Mouse (Mus musculus): Measurements from ENCODE around the gene Mgarp. TPM values are rescaled to one million over a fixed set of nuclear protein-coding genes. Genes with fewer than 3 reads are reported as not detected.
"Not testable (repeated sequence)": the region's sequence is repeated elsewhere in the genome, so short reads cannot be mapped to it uniquely, and the experiment has no call there.

Mgarp gene
- polyA plus RNA-seq, 1 experiment: 0.08 TPM

- Histone ChIP-seq H3K4me3 (ENCODE audit: insufficient read depth, low read length) (no peak overlapping the region), H3K4me1 (ENCODE audit: control insufficient read depth, insufficient read depth, low read length) (0 out of 2 replicates have a peak, but pooled peaks cover 2% of the 10 kb centered on the region), H3K27ac (ENCODE audit: insufficient read depth, low read length) (no peak overlapping the region)
- TF ChIP-seq CTCF (IDR thresholded peaks at IDR 0.05; ENCODE audit: extremely low read depth, insufficient read depth, low read length) (no peak), POLR2A (IDR thresholded peaks at IDR 0.05; ENCODE audit: extremely low read depth, insufficient read depth, low read length) (no peak)
Observed at GRCm38 (mm10) chr3:51359558-51360307, 36.8 kb downstream of the Mgarp start.

DNA sequence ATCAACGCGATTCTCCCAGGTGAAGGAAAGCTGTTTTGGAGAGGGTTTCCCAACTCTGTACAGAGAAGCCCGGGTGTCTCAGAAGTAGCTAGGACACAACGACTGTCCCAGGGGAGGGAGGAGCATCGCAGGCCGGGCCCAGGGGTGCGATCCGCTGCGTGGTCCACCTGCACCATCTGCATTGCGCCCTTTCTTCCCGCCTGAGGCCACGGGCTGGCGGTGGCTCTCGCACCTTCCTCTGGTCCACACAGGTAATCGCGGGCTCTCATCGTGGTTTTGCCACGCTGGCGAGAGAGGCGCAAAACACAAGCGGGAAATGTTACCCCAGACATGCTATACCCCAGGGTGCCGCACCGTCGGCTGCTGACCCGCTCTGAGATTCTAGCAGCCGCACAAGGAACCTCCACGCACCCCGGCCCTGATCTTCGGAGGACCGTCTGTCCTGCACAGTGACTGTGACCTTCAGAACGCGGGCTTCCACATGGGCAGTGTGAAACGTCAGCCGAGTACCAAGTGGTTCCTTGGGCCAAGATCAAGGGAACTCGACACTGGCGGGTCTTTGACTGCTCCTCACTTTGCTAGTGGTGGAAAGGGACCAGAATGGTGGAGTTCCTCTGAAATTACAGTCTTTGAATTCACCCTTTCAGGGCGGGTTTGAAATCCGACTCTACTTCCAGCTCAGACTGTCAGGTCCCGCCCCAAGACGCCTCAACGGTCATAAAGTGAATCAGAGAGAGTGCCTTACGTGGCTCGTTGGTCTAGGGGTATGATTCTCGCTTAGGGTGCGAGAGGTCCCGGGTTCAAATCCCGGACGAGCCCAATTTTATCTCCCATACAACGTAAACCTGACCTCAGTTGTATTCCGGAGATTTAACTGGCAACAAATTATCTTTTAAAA lies 37.6 kb downstream of the Mgarp start:
- TF ChIP-seq POLR2A (IDR thresholded peaks at IDR 0.05; ENCODE audit: extremely low read depth, insufficient read depth, low read length) (no peak), CTCF (IDR thresholded peaks at IDR 0.05; ENCODE audit: extremely low read depth, insufficient read depth, low read length) (no peak)
- Histone ChIP-seq H3K4me1 (ENCODE audit: control insufficient read depth, insufficient read depth, low read length) (no peaks in the 10 kb centered on the region), H3K4me3 (ENCODE audit: insufficient read depth, low read length) (peak overlapping the region; percentile 46), H3K27ac (ENCODE audit: insufficient read depth, low read length) (no peak overlapping the region)

- no peaks in the 10 kb centered on the region for H3K4me1 ChIP-seq (ENCODE audit: control insufficient read depth, insufficient read depth, low read length)
- no peak overlapping the region for H3K27ac ChIP-seq (ENCODE audit: insufficient read depth, low read length)
- TF ChIP-seq POLR2A (IDR thresholded peaks at IDR 0.05; ENCODE audit: extremely low read depth, insufficient read depth, low read length): no peak
- peak overlapping the region; percentile 46 for H3K4me3 ChIP-seq (ENCODE audit: insufficient read depth, low read length)
Observed at GRCm38 (mm10) chr3:51358181-51358580, 38.4 kb downstream of the Mgarp start.

DNA sequence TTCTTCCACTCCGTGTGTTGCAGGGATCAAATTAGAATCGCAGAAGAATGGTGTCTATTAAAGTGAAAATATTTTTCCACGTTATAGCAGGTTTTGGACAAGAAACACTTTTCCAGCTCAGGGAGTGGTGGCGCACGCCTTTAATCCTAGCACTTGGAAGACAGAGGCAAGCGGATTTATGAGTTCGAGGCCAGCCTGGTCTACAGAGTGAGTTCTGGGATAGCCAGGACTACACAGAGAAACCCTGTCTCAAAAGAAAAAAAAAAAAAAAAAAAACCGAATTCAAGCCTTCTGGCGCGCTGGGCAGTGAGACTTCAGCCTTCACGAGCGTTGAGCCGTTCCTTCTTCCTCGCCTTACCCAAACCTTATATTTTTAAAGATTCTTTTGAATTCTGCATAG lies 38.9 kb downstream of the Mgarp start:
- Histone ChIP-seq H3K27ac (ENCODE audit: insufficient read depth, low read length) (no peak overlapping the region), H3K4me3 (ENCODE audit: insufficient read depth, low read length) (peak overlapping the region; percentile 46; the same call in 1 of the 2 replicates), H3K4me1 (ENCODE audit: control insufficient read depth, insufficient read depth, low read length) (no peaks in the 10 kb centered on the region)
- no peak for TF ChIP-seq POLR2A (IDR thresholded peaks at IDR 0.05; ENCODE audit: extremely low read depth, insufficient read depth, low read length)
- TF ChIP-seq CTCF (IDR thresholded peaks at IDR 0.05; ENCODE audit: extremely low read depth, insufficient read depth, low read length): no peak

DNA sequence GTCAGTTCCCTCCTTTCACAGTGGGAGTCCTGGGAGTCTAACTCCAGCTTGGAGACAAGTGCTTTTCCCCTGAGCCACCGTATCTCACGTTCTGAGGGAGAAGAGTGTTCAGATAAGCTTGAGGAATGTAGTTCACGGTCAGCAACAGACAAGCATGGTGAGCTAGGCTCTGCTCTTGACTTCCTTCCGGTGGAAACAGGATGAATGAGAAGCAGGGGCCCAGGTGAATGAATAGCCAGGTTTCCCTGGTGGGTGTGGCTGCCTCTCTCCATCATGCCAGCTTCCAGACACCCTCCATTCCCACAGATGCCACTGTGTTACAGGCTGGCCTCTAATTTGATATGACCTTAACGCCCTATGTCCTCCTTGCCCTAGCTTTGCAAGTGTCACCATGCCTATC lies 39.5 kb downstream of the Mgarp start:
- no peaks in the 10 kb centered on the region for H3K4me1 ChIP-seq (ENCODE audit: control insufficient read depth, insufficient read depth, low read length)

DNA sequence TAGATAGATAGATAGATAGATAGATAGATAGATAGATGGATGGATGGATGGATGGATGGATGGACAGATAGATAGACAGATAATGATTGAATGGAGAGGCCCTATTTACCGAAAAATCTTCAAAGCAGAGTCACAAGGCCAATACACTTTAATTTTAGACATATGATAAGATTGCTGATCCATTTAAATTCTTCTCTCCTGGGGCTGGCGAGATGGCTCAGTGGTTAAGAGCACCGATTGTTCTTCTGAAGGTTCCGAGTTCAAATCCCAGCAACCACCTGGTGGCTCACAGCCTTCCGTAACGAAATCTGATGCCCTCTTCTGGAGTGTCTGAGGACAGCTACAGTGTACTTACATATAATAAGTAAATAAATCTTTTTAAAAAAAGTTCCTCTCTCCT lies 41.6 kb downstream of the Mgarp start:
- not testable (repeated sequence) for H3K27ac ChIP-seq (ENCODE audit: insufficient read depth, low read length); H3K4me1 ChIP-seq (ENCODE audit: control insufficient read depth, insufficient read depth, low read length); H3K4me3 ChIP-seq (ENCODE audit: insufficient read depth, low read length)

More for the DNA sequence above, 39.5 kb downstream of the Mgarp start:
- Histone ChIP-seq H3K27ac (ENCODE audit: insufficient read depth, low read length) (no peak overlapping the region), H3K4me3 (ENCODE audit: insufficient read depth, low read length) (no peak overlapping the region)
- TF ChIP-seq CTCF (IDR thresholded peaks at IDR 0.05; ENCODE audit: extremely low read depth, insufficient read depth, low read length) (no peak), POLR2A (IDR thresholded peaks at IDR 0.05; ENCODE audit: extremely low read depth, insufficient read depth, low read length) (no peak)

GRCm38 (mm10) chr3:51354034-51354427 lies 42.5 kb downstream of the Mgarp start:
- TF ChIP-seq CTCF (IDR thresholded peaks at IDR 0.05; ENCODE audit: extremely low read depth, insufficient read depth, low read length) (no peak), POLR2A (IDR thresholded peaks at IDR 0.05; ENCODE audit: extremely low read depth, insufficient read depth, low read length) (no peak)
- Histone ChIP-seq H3K4me1 (ENCODE audit: control insufficient read depth, insufficient read depth, low read length) (no peaks in the 10 kb centered on the region), H3K4me3 (ENCODE audit: insufficient read depth, low read length) (no peak overlapping the region), H3K27ac (ENCODE audit: insufficient read depth, low read length) (no peak overlapping the region)

DNA sequence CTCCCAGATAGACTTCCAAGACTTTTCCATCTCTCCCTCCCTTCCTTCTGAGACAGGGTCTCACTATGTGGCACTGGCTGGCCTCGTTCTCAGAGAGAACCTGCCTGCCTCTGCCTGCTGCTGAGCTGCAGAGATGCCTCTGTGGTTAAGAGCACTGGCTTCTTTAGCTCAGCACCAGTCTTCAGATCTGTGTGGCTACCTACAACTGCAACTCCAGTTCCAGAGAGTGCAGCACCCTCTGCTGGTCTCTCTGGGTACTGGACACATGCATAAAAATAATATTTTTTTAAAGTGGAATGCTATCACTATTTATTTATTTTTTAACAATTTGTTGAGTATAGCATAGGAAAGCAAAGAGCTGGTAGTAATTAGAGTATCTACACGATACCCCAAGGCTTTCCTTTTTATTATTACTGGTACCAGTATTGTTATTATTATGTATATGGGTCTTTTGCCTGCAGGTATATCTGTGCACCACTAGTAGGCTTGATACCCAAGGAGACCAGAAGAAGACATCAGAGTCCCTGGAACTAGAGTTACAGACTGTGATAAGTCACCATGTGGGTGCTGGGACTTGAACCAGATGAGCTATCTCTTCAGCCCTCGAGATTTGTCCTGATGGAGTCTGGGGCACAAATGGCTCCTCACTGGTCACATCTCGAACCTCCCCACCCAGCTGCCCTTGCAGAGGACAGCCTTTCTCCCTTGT lies 43.1 kb downstream of the Mgarp start:
- H3K4me3 ChIP-seq (ENCODE audit: insufficient read depth, low read length): no peak overlapping the region
- TF ChIP-seq POLR2A (IDR thresholded peaks at IDR 0.05; ENCODE audit: extremely low read depth, insufficient read depth, low read length): no peak
- peak; percentile 65 for TF ChIP-seq CTCF (IDR thresholded peaks at IDR 0.05; ENCODE audit: extremely low read depth, insufficient read depth, low read length)
- H3K4me1 ChIP-seq (ENCODE audit: control insufficient read depth, insufficient read depth, low read length): no peaks in the 10 kb centered on the region
- H3K27ac ChIP-seq (ENCODE audit: insufficient read depth, low read length): no peak overlapping the region

- no peak overlapping the region for H3K27ac ChIP-seq (ENCODE audit: insufficient read depth, low read length)
- H3K4me1 ChIP-seq (ENCODE audit: control insufficient read depth, insufficient read depth, low read length): no peaks in the 10 kb centered on the region
- TF ChIP-seq POLR2A (IDR thresholded peaks at IDR 0.05; ENCODE audit: extremely low read depth, insufficient read depth, low read length) (no peak), CTCF (IDR thresholded peaks at IDR 0.05; ENCODE audit: extremely low read depth, insufficient read depth, low read length) (no peak)
- no peak overlapping the region for H3K4me3 ChIP-seq (ENCODE audit: insufficient read depth, low read length)
Observed at GRCm38 (mm10) chr3:51350806-51351205, 45.7 kb downstream of the Mgarp start.
